Mouse (Mus musculus): Measurements from ENCODE around the gene Mast1.

The Mast1 gene

GRCm38 (mm10) chr8:84974543-84975142 lies 37.5 kb upstream of the Mast1 start:
- peaks cover 45% of the 10 kb centered on the region for H3K36me3 ChIP-seq (ENCODE audit: insufficient read depth, low read length)
- no peaks in the 10 kb centered on the region for H3K9me3 ChIP-seq (ENCODE audit: low read length)
- H3K27me3 ChIP-seq (ENCODE audit: insufficient read depth, low read length), result no peaks in the 10 kb centered on the region
- H3K4me3 ChIP-seq (replicated peaks; ENCODE audit: low read length), result no peak overlapping the region
- peaks cover 56% of the 10 kb centered on the region for H3K4me1 ChIP-seq (replicated peaks; ENCODE audit: low read depth, low read length)
- no peak for TF ChIP-seq CTCF (conservative IDR thresholded peaks at IDR 0.05; ENCODE audit: low read length)
- no peak for TF ChIP-seq POU5F1 (IDR thresholded peaks at IDR 0.05; ENCODE audit: borderline replicate concordance, low read length)
- TF ChIP-seq NANOG (IDR thresholded peaks at IDR 0.05; ENCODE audit: borderline replicate concordance, low read length), result no peak

- Histone ChIP-seq H3K4me1 (replicated peaks; ENCODE audit: low read depth, low read length) (peaks cover 50% of the 10 kb centered on the region), H3K27me3 (ENCODE audit: insufficient read depth, low read length) (no peaks in the 10 kb centered on the region), H3K4me3 (replicated peaks; ENCODE audit: low read length) (no peak overlapping the region), H3K36me3 (ENCODE audit: insufficient read depth, low read length) (peaks cover 45% of the 10 kb centered on the region), H3K9me3 (ENCODE audit: low read length) (no peaks in the 10 kb centered on the region)
- TF ChIP-seq POU5F1 (IDR thresholded peaks at IDR 0.05; ENCODE audit: borderline replicate concordance, low read length) (no peak), CTCF (conservative IDR thresholded peaks at IDR 0.05; ENCODE audit: low read length) (peak; percentile 55), NANOG (IDR thresholded peaks at IDR 0.05; ENCODE audit: borderline replicate concordance, low read length) (no peak)
Observed at GRCm38 (mm10) chr8:84973803-84974542, 36.8 kb upstream of the Mast1 start.

GRCm38 (mm10) chr8:84973079-84973478 lies 35.9 kb upstream of the Mast1 start:
- Histone ChIP-seq H3K36me3 (ENCODE audit: insufficient read depth, low read length) (peaks cover 45% of the 10 kb centered on the region), H3K4me1 (replicated peaks; ENCODE audit: low read depth, low read length) (peaks cover 55% of the 10 kb centered on the region), H3K4me3 (replicated peaks; ENCODE audit: low read length) (no peak overlapping the region), H3K9me3 (ENCODE audit: low read length) (no peaks in the 10 kb centered on the region), H3K27me3 (ENCODE audit: insufficient read depth, low read length) (no peaks in the 10 kb centered on the region)
- no peak for TF ChIP-seq POU5F1 (IDR thresholded peaks at IDR 0.05; ENCODE audit: borderline replicate concordance, low read length)
- TF ChIP-seq NANOG (IDR thresholded peaks at IDR 0.05; ENCODE audit: borderline replicate concordance, low read length), result no peak
- no peak for TF ChIP-seq CTCF (conservative IDR thresholded peaks at IDR 0.05; ENCODE audit: low read length)

- H3K4me1 ChIP-seq (replicated peaks; ENCODE audit: low read depth, low read length), result peaks cover 73% of the 10 kb centered on the region
- peaks cover 46% of the 10 kb centered on the region for H3K36me3 ChIP-seq (ENCODE audit: insufficient read depth, low read length)
- peak overlapping the region; percentile 86 for H3K4me3 ChIP-seq (replicated peaks; ENCODE audit: low read length)
- TF ChIP-seq POU5F1 (IDR thresholded peaks at IDR 0.05; ENCODE audit: borderline replicate concordance, low read length) (no peak), CTCF (conservative IDR thresholded peaks at IDR 0.05; ENCODE audit: low read length) (no peak), NANOG (IDR thresholded peaks at IDR 0.05; ENCODE audit: borderline replicate concordance, low read length) (no peak)
- H3K9me3 ChIP-seq (ENCODE audit: low read length), result no peaks in the 10 kb centered on the region
- H3K27me3 ChIP-seq (ENCODE audit: insufficient read depth, low read length), result no peaks in the 10 kb centered on the region
Observed at GRCm38 (mm10) chr8:84970913-84971312, 33.8 kb upstream of the Mast1 start.

- H3K27me3 ChIP-seq (ENCODE audit: insufficient read depth, low read length), result no peaks in the 10 kb centered on the region
- no peak for TF ChIP-seq NANOG (IDR thresholded peaks at IDR 0.05; ENCODE audit: borderline replicate concordance, low read length)
- TF ChIP-seq POU5F1 (IDR thresholded peaks at IDR 0.05; ENCODE audit: borderline replicate concordance, low read length), result no peak
- no peak for TF ChIP-seq CTCF (conservative IDR thresholded peaks at IDR 0.05; ENCODE audit: low read length)
- H3K9me3 ChIP-seq (ENCODE audit: low read length), result no peaks in the 10 kb centered on the region
- H3K4me3 ChIP-seq (replicated peaks; ENCODE audit: low read length), result peak overlapping the region; percentile 86
- peaks cover 46% of the 10 kb centered on the region for H3K36me3 ChIP-seq (ENCODE audit: insufficient read depth, low read length)
- peaks cover 67% of the 10 kb centered on the region for H3K4me1 ChIP-seq (replicated peaks; ENCODE audit: low read depth, low read length)
Observed at GRCm38 (mm10) chr8:84970135-84970790, 33.1 kb upstream of the Mast1 start.

GRCm38 (mm10) chr8:84969241-84970134 lies 32.3 kb upstream of the Mast1 start, which contains the start of the genes Gm49661, Prdx2 and Rnaseh2a:
Gm49661 (minus strand) TSS chr8:84969433.
Prdx2 (plus strand) TSS chr8:84969587.
Rnaseh2a (minus strand) TSS chr8:84969767.
- peaks cover 46% of the 10 kb centered on the region for H3K36me3 ChIP-seq (ENCODE audit: insufficient read depth, low read length)
- no peaks in the 10 kb centered on the region for H3K27me3 ChIP-seq (ENCODE audit: insufficient read depth, low read length)
- peak within 1 kb of the TSS; percentile 86 for H3K4me3 ChIP-seq (replicated peaks; ENCODE audit: low read length)
- TF ChIP-seq NANOG (IDR thresholded peaks at IDR 0.05; ENCODE audit: borderline replicate concordance, low read length), result no peak
- no peak for TF ChIP-seq CTCF (conservative IDR thresholded peaks at IDR 0.05; ENCODE audit: low read length)
- no peaks in the 10 kb centered on the region for H3K9me3 ChIP-seq (ENCODE audit: low read length)
- peaks cover 64% of the 10 kb centered on the region for H3K4me1 ChIP-seq (replicated peaks; ENCODE audit: low read depth, low read length)

- no peak for TF ChIP-seq POU5F1 (IDR thresholded peaks at IDR 0.05; ENCODE audit: borderline replicate concordance, low read length)
- TF ChIP-seq NANOG (IDR thresholded peaks at IDR 0.05; ENCODE audit: borderline replicate concordance, low read length), result no peak
- Histone ChIP-seq H3K4me1 (replicated peaks; ENCODE audit: low read depth, low read length) (peaks cover 59% of the 10 kb centered on the region), H3K36me3 (ENCODE audit: insufficient read depth, low read length) (peaks cover 47% of the 10 kb centered on the region), H3K4me3 (replicated peaks; ENCODE audit: low read length) (peak overlapping the region; percentile 86), H3K9me3 (ENCODE audit: low read length) (no peaks in the 10 kb centered on the region), H3K27me3 (ENCODE audit: insufficient read depth, low read length) (no peaks in the 10 kb centered on the region)
Observed at GRCm38 (mm10) chr8:84968650-84969049, 31.5 kb upstream of the Mast1 start.

All from E14TG2a.4 (cell line).